Mouse (Mus musculus) frontal cortex, postnatal 36 days (tissue): Measurements from ENCODE around the gene Med13.
"Not testable (repeated sequence)": the region's sequence is repeated elsewhere in the genome, so short reads cannot be mapped to it uniquely, and the experiment has no call there.

Source experiments
- DNase-seq, 2 experiments: peaks; one replicate each; pipeline ENCODE4 v3.0.0; 2022; ENCODE audit warnings: low spot score in 2 of 2

Med13 gene

GRCm38 (mm10) chr11:86380521-86381238 is 23.3 kb upstream of the Med13 start:
- peak in 1 of 2 experiments; percentile 31 for DNase-seq

GRCm38 (mm10) chr11:86378981-86379380 is 21.6 kb upstream of the Med13 start:
- no peak for DNase-seq

GRCm38 (mm10) chr11:86377841-86378240 is 20.4 kb upstream of the Med13 start:
- DNase-seq = no peak

GRCm38 (mm10) chr11:86376707-86377106 is 19.3 kb upstream of the Med13 start:
- no peak for DNase-seq

GRCm38 (mm10) chr11:86375086-86375485 is 17.7 kb upstream of the Med13 start:
- no peak for DNase-seq

GRCm38 (mm10) chr11:86371266-86371665 is 13.9 kb upstream of the Med13 start:
- no peak for DNase-seq

- no peak for DNase-seq
Observed at GRCm38 (mm10) chr11:86369860-86370259, 12.5 kb upstream of the Med13 start.

GRCm38 (mm10) chr11:86369003-86369402 is 11.6 kb upstream of the Med13 start:
- no peak for DNase-seq

GRCm38 (mm10) chr11:86364709-86365452 is 7.5 kb upstream of the Med13 start:
- DNase-seq = no peak

- peak; percentile 98 to 99 for DNase-seq
Observed at GRCm38 (mm10) chr11:86357984-86358528, 654 bp upstream of the Med13 start.

GRCm38 (mm10) chr11:86356007-86356853 is 1.2 kb downstream of the Med13 start:
- DNase-seq = peak in 1 of 2 experiments; percentile 17

- no peak for DNase-seq
Observed at GRCm38 (mm10) chr11:86353586-86353985, 3.8 kb downstream of the Med13 start.

GRCm38 (mm10) chr11:86351766-86352315 is 5.6 kb downstream of the Med13 start:
- DNase-seq = no peak

- DNase-seq = no peak
Observed at GRCm38 (mm10) chr11:86350636-86351138, 6.7 kb downstream of the Med13 start.

- DNase-seq = no peak
Observed at GRCm38 (mm10) chr11:86349325-86349724, 8.1 kb downstream of the Med13 start.

- no peak for DNase-seq
Observed at GRCm38 (mm10) chr11:86348872-86349271, 8.5 kb downstream of the Med13 start.

- no peak for DNase-seq
Observed at GRCm38 (mm10) chr11:86347387-86348122, 9.8 kb downstream of the Med13 start.

- no peak for DNase-seq
Observed at GRCm38 (mm10) chr11:86346525-86346924, 10.9 kb downstream of the Med13 start.

GRCm38 (mm10) chr11:86344940-86345339 is 12.5 kb downstream of the Med13 start:
- DNase-seq = not testable (repeated sequence)

- no peak for DNase-seq
Observed at GRCm38 (mm10) chr11:86324251-86324650, 33.2 kb downstream of the Med13 start.

GRCm38 (mm10) chr11:86314992-86315391 is 42.4 kb downstream of the Med13 start:
- DNase-seq = not testable (repeated sequence)
